Mouse (Mus musculus) forebrain, postnatal 0 days (tissue): ENCODE data around the gene Camk1d. TPM values are rescaled to one million over a fixed set of nuclear protein-coding genes. Genes with fewer than 3 reads are reported as not detected.

Source experiments
- ATAC-seq: fragments of 200-750 bp; cut with Nextera tagmentation; 2 replicates; pipeline ENCODE4 v1.8.0; 2017; ENCODE audit warnings: mild to moderate bottlenecking, moderate library complexity
- DNase-seq: peaks from one replicate; pipeline ENCODE4 v3.0.0-alpha.2; 2015
- H3K27ac ChIP-seq: fragments of 300-500 bp; sonication (generic); 2 replicates; pipeline ENCODE4 v1.5.1; 2014; ENCODE audit warnings: low read depth, mild to moderate bottlenecking, antibody characterized with exemption, low read length, moderate library complexity, mixed read lengths
- H3K27me3 ChIP-seq: fragments of 300-500 bp; sonication (generic); 2 replicates; pipeline ENCODE4 v1.6.1; 2014; ENCODE audit warnings: mild to moderate bottlenecking, low read length, mixed read lengths; ENCODE audit not compliant: insufficient read depth
- H3K36me3 ChIP-seq: fragments of 300-500 bp; sonication (generic); 2 replicates; pipeline ENCODE4 v1.6.1; 2014; ENCODE audit warnings: mild to moderate bottlenecking, moderate library complexity; ENCODE audit not compliant: insufficient read depth
- H3K4me1 ChIP-seq: fragments of 300-500 bp; sonication (generic); 2 replicates; pipeline ENCODE4 v1.6.1; 2014; ENCODE audit warnings: antibody characterized with exemption; ENCODE audit not compliant: insufficient read depth
- H3K4me2 ChIP-seq: fragments of 300-500 bp; sonication (generic); 2 replicates; pipeline ENCODE4 v1.6.1; 2014; ENCODE audit warnings: low read depth, mild to moderate bottlenecking, moderate library complexity
- H3K4me3 ChIP-seq: fragments of 300-500 bp; sonication (generic); 2 replicates; pipeline ENCODE4 v1.5.1; 2014; ENCODE audit warnings: low read depth, low read length, mixed read lengths
- H3K9ac ChIP-seq: fragments of 300-500 bp; sonication (generic); 2 replicates; pipeline ENCODE4 v1.6.1; 2014; ENCODE audit warnings: mild to moderate bottlenecking
- H3K9me3 ChIP-seq: fragments of 300-500 bp; sonication (generic); 2 replicates; pipeline ENCODE4 v1.6.1; 2016; ENCODE audit warnings: low read length
- CTCF ChIP-seq: sonication (generic); IDR thresholded peaks from 2 replicates; pipeline ENCODE4 v1.5.1; 2016; ENCODE audit warnings: antibody characterized with exemption, control low read depth, low read depth
- WGBS: fragments of 180-500 bp; shearing (Covaris S2); extraction: QIAGEN DNeasy Blood & Tissue Kit; methylation state at CpG from one replicate; pipeline ENCODE4 v1.1.7; 2014; 5-methylcytosine and 5-hydroxymethylcytosine counted together
- polyA plus RNA-seq: library from polyadenylated mRNA; unstranded; fragments of >200 nt; fragmentation: Nextera tagmentation; extraction: Ambion mirVana; gene quantifications from 2 replicates; pipeline ENCODE4 v1.2.1, GENCODE M21; 2015
- total RNA-seq: library from RNA; depleted of rRNA; stranded (reverse); fragments of >200 nt; gene quantifications from 2 replicates; pipeline ENCODE4 v1.2.3, GENCODE M21; 2014

The Camk1d gene
- total and polyA plus RNA-seq, 2 experiments from 2014 or later = 10.5 to 29.0 TPM

DNA sequence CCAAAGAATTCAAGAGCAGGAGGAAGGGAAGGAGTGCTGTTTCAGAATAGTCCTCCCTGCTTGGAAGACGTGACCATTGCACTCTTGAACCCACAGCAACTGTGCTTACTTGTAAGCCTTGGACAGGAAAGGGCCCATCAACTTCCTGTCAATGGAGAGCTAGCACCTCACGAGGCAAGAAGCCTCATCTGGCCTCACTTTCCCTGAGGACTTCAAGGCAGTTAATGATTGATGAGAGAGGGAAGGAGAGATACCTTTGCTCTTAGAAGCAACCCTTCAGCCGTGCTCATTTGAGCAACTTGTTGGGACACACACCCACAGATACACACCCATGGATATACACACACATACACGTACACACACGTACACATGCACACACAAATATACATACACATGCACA, 235.6 kb downstream of the Camk1d start:
- Histone ChIP-seq H3K4me3 (no peak overlapping the region), H3K27me3 (no peaks in the 10 kb centered on the region), H3K36me3 (no peaks in the 10 kb centered on the region), H3K4me1 (no peaks in the 10 kb centered on the region), H3K9me3 (no peaks in the 10 kb centered on the region), H3K9ac (no peak overlapping the region), H3K27ac (no peak overlapping the region), H3K4me2 (no peak overlapping the region)
- no peak for TF ChIP-seq CTCF
- ATAC-seq (no peak), DNase-seq (no peak)
- WGBS = 98% methylated on average over 5 of the region's 5 CpGs

DNA sequence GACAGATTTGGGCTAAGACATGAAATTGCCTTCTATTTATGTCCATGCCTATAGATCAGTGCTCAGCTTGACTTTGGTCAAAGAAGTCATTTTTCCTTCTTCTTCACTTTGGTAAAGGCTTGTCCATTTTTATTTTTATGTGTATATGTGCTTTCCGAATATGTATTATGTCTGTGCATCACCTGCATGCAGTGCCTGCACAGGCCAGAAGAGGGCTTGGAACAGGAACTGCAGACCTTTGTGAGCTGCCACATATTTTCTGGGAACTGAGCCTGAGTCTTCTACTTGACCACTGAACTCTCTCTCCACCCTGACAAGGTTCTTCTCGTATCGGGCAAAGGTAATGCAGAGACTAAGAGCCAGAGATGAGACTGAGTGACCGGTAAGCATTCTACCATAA, 236.1 kb downstream of the Camk1d start:
- H3K9ac ChIP-seq = no peak overlapping the region
- DNase-seq (no peak), ATAC-seq (no peak)
- H3K36me3 ChIP-seq = no peaks in the 10 kb centered on the region
- peak; percentile 25; the same call in 1 of the 2 replicates for TF ChIP-seq CTCF
- H3K4me3 ChIP-seq = no peak overlapping the region
- WGBS = 98% methylated on average over 4 of the region's 4 CpGs
- H3K27me3 ChIP-seq = no peaks in the 10 kb centered on the region
- H3K9me3 ChIP-seq = no peaks in the 10 kb centered on the region
- no peaks in the 10 kb centered on the region for H3K4me1 ChIP-seq
- H3K27ac ChIP-seq = no peak overlapping the region
- H3K4me2 ChIP-seq = no peak overlapping the region

DNA sequence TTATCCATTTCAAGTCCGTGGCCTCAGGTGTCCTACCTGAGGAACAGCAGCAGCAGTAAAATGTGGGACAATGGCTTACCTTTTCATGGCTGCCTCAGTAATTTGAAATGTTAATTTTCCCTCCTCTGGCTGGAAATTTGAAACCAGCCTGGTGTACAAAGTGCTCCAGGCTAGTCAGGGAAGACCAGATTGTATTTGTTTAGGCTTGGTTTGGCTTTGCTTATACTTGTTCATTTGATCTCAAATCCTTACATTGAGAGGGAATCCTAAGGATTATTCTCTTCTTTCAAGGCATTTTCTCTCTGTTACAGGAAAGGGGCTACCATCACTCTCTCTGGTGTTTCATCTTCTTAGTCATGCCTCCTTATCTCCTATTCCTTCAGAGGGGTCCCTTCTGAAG, 236.8 kb downstream of the Camk1d start:
- no peaks in the 10 kb centered on the region for H3K36me3 ChIP-seq
- H3K27me3 ChIP-seq = no peaks in the 10 kb centered on the region
- H3K4me2 ChIP-seq = no peak overlapping the region
- H3K9me3 ChIP-seq = no peaks in the 10 kb centered on the region
- TF ChIP-seq CTCF = no peak
- DNase-seq (no peak), ATAC-seq (no peak)
- no peak overlapping the region for H3K4me3 ChIP-seq
- 61% methylated on average over 1 of the region's 1 CpGs for WGBS
- H3K9ac ChIP-seq = no peak overlapping the region
- no peak overlapping the region for H3K27ac ChIP-seq
- H3K4me1 ChIP-seq = no peaks in the 10 kb centered on the region

DNA sequence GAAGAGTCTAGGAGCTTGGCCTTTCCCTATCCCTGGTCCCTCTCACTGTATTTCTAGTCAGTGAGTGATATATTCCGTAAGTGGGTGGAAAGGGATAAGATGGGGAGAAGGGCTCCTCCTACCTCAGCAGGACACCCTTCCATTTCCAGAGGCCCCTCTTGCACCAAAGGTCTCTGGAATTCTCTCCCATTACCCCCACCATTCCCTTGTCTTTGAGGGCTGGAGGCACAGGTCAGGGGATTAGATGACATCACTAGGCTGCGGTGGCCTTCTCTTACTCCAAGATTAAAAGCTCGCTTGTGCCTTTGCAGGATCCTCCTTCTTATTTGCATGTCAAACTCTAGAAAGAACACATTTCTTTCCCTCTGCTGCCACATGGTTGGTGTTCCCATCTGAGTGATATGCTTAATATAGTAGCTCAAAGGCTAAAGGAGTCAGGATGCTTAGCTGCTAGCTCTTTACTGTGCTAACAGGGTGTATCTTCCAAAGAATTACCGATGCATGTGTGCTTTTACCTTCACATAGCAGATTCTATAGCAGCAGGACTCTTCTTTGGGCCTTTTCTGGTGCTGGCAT, 244.9 kb downstream of the Camk1d start:
- Histone ChIP-seq H3K4me3 (no peak overlapping the region), H3K9ac (no peak overlapping the region), H3K4me1 (no peaks in the 10 kb centered on the region; the same call in 1 of the 2 replicates), H3K4me2 (no peak overlapping the region), H3K27me3 (no peaks in the 10 kb centered on the region), H3K36me3 (no peaks in the 10 kb centered on the region), H3K27ac (no peak overlapping the region), H3K9me3 (no peaks in the 10 kb centered on the region)
- WGBS = 59% methylated on average over 4 of the region's 4 CpGs
- ATAC-seq = no peak
- DNase-seq = no peak
- TF ChIP-seq CTCF = no peak

DNA sequence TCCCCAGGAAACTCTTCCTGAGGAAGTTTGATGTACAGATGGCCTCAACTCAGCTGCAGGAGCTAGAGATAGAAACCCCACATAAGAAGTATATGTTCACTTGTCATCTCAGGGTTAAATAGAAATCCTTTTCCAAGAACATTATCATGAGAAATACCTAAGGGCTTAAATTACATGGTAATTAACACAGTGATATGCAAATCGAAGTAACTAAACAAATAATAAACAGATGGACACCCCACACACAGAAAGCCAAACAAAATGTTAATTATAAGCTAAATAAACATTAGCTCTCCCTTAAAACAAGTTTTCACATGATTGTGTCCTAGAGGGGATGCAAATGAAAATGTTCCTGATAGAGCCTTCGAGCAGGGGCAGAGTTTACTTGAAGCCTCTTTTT, 246.8 kb downstream of the Camk1d start:
- WGBS = 34% methylated on average over 2 of the region's 2 CpGs
- no peak for TF ChIP-seq CTCF

DNA sequence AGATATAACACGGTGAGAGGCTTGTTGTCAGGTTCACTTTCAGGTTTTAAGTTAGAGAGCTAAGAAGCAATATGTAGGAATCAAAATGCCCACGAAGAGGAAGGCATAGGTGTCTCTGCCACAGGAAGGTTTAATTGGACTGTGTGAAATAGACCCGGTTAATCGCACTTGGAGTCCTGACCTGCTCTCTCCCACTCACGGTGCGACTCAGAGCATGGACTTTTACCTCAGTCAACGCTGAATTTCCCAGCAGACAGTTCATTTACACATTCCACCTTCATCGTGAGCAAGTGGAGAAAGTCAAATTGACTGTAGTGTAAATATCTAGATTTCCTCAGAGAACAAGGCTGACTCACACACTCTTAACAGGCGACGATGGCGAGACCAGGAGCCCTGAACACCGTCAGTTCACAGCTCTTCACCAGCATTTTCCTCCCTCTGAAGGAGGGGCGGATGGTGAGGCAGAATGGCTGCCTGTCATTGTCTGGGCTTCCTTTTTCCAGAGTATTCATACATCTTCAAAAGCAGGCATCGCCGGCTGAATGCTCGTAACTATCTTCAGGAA, 255.6 kb downstream of the Camk1d start:
- no peaks in the 10 kb centered on the region for H3K27me3 ChIP-seq
- H3K4me2 ChIP-seq = no peak overlapping the region
- no peak for DNase-seq
- 0 out of 2 replicates have a peak, but pooled peaks cover 5% of the 10 kb centered on the region for H3K4me1 ChIP-seq
- no peak overlapping the region for H3K9ac ChIP-seq
- H3K27ac ChIP-seq = no peak overlapping the region
- ATAC-seq = no peak
- no peaks in the 10 kb centered on the region for H3K9me3 ChIP-seq
- 82% methylated on average over 16 of the region's 16 CpGs for WGBS
- no peak for TF ChIP-seq CTCF
- no peaks in the 10 kb centered on the region for H3K36me3 ChIP-seq
- H3K4me3 ChIP-seq = no peak overlapping the region

More for the DNA sequence above, 246.8 kb downstream of the Camk1d start:
- Histone ChIP-seq H3K4me3 (no peak overlapping the region), H3K4me2 (no peak overlapping the region), H3K27me3 (no peaks in the 10 kb centered on the region), H3K36me3 (no peaks in the 10 kb centered on the region), H3K9me3 (no peaks in the 10 kb centered on the region), H3K9ac (no peak overlapping the region), H3K27ac (no peak overlapping the region), H3K4me1 (peaks cover 3% of the 10 kb centered on the region; the same call in 1 of the 2 replicates)
- no peak for ATAC-seq
- DNase-seq = no peak

DNA sequence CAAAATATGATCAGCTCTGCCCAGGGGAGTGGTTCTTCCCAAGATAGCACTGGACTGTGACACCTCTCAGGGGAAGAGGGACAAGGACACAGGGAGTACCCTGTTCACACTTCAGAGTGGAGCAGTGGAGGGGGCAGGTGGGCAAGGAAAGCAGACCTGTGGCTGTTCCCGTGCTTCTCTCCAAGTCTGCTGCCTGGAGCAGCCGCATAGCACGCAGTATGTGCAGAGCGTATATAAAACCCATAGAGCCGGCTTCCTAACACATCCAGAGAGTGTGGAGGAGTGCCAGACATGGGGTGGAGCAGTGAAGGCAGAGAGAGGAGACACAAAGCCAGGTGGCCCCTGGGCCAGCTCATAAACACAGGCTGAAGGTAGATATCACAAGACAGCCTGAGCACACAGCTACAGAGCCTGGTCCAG, 256.2 kb downstream of the Camk1d start:
- Histone ChIP-seq H3K27me3 (no peaks in the 10 kb centered on the region), H3K4me1 (0 out of 2 replicates have a peak, but pooled peaks cover 5% of the 10 kb centered on the region), H3K36me3 (no peaks in the 10 kb centered on the region), H3K27ac (no peak overlapping the region), H3K4me3 (no peak overlapping the region), H3K4me2 (no peak overlapping the region), H3K9me3 (no peaks in the 10 kb centered on the region), H3K9ac (no peak overlapping the region)
- TF ChIP-seq CTCF = no peak
- no peak for ATAC-seq
- WGBS = 81% methylated on average over 5 of the region's 5 CpGs
- no peak for DNase-seq
